Mouse (Mus musculus) heart, postnatal 4 days (tissue): Measurements from ENCODE around the gene Galnt6. TPM values are rescaled to one million over a fixed set of nuclear protein-coding genes. Genes with fewer than 3 reads are reported as not detected.

Source experiments
- DNase-seq: peaks from one replicate; pipeline ENCODE4 v3.0.0; 2021
- total RNA-seq, 2 experiments: library from RNA; stranded (reverse); gene quantifications; 2 replicates each; pipeline ENCODE4 v1.2.3; 2021

Gene Galnt6
- total RNA-seq, 2 experiments from 2014 or later: 1.3 to 1.6 TPM

- DNase-seq: no peak
Measured at GRCm38 (mm10) chr15:100754041-100754440, 24.9 kb upstream of the Galnt6 start.

DNA sequence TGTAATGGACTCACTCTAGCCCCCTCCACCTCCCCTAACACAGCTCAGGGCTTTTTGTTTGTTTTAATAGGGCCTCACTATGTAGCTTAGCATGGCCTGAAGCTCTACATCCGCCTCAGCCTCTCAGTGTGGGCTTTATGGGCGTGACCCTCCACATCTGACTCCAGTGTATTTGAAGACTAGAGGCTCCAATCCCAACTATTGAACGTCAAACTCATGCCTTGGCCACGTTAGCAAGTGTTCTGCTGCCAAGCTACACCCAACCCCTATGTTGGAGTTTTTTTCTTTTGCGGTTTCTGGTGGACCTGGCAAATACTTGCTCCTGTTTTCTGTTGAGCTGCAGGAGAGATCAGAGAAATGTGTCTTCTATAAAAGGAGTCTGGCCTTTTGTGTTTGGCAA, 23.9 kb upstream of the Galnt6 start:
- DNase-seq: no peak

DNA sequence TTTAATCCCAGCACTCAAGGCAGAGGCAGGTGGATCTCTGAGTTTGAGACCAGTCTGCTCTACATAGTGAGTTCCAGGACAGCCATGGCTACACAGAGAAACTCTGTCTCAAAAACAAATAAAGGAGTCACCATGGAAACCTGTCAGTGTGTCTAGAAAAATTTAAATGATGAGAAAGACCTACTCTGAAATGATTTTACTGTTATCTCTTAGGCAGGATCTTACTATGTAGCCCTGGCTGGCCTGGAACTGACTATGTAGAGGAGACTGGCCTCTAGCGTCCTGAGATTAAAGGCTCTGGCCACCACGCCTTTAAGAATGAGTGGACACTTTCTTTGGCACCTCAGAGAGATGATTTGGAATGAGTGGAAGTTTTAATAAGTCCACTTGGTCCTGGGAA, 23.3 kb upstream of the Galnt6 start:
- DNase-seq: no peak

DNA sequence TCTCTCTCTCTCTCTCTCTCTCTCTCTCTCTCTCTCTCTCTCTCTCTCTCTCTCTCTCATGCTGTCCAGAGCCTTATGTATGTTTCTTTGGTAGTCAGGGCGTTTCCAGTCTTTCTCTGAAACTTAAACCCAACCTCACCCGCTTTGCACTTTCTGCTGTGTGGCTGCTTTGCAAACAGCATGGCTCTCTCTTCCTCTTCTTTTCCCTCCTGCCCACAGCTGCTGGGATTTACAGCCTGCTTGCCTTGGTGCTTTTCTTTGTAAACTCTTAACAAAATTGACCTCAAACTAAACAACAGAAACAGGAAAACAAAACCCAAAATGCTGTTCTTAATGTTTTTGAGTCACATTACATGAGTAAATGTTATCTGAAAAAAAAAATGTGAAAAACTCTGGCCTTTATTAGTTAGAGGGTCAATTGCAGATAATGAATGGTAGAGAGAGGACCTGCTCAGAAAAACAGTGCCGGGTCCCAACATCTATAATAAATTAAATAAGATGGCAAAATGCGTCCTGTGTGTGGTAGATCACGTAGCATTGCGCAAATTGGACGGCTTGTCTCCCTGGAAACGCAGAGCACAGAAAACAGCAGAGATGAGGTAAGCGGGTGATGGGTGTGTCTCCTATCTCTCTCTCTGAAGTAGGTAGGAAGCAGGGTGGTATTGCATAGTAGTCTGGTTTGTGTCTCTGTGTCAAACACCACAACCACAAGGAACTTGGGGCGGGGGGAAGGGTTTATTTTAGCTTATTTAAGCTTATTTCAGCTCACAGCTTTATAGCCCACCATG, 20.8 kb upstream of the Galnt6 start:
- DNase-seq: no peak

DNA sequence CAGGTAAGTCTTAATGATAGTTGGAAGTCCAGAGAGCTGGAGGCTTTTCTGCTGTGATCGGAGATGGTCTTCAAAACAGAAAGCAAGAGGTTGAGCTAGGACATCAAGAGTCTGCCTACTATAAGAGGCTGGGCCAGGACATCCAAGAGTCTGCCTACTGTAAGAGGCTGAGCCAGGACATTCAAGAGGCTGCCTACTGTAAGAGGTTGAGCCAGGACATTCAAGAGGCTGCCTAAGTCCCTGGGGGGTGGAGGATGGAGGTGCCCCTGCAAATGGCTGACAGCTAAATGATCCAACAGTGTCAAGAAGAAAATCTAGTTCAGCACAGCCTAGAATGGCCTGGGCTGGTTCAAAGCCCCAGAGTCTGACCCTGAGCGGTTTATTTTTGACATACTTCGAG, 19.4 kb upstream of the Galnt6 start:
- no peak for DNase-seq

- no peak for DNase-seq
Measured at GRCm38 (mm10) chr15:100747121-100747963, 18.2 kb upstream of the Galnt6 start.

DNA sequence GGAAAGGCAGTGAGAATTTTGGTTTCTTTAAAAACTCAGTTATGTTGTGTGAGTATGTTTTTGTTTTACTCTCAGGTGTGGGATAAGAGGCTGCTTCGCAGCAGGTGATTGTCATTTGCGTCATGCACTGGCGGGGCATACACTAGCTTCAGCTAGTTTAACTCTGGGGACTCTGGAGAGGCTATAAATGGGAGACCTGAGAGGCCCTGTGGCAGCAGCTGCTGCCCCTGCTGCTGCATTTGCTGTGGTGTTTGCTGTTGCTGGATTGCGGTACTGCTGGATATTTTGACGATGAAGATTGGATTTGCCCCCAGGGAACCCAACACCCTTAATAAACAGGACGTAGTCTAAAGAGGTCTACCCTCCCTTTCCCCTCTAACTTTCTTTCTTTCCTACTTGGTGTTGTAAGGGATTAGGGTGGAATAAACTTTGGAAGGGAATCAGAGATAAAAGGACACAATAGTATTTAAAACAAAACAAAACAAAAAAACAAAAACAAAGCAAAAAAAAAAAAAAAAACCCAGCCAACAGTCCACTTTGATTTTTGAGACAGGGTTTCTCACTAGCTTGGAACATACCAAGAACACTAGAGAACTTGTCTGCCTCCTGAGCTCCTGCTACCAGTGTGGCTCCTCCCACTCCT, 17.4 kb upstream of the Galnt6 start:
- DNase-seq: no peak

DNA sequence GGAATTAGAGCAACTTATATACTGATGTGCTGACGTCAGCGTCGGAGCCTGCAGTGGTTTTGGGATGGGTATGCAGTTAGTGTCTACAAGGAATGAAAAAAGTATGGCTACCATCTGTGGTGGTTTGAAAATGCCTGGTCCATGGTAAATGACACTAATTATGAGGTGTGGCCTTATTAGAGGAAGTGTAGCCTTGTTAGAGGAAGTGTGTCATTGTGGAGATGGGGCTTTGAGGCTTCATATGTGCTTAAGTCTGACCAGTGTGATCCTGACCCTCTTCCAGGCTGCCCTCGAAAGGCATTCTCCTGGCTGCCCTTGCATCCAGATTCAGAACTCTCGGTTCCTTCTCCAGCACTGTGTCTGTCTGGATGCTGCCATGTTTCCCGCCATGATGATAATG, 14.1 kb upstream of the Galnt6 start:
- no peak for DNase-seq

- no peak for DNase-seq
Measured at GRCm38 (mm10) chr15:100739442-100739841, 10.3 kb upstream of the Galnt6 start.

- DNase-seq: peak; percentile 24
Measured at GRCm38 (mm10) chr15:100738351-100738781, 9.2 kb upstream of the Galnt6 start.

DNA sequence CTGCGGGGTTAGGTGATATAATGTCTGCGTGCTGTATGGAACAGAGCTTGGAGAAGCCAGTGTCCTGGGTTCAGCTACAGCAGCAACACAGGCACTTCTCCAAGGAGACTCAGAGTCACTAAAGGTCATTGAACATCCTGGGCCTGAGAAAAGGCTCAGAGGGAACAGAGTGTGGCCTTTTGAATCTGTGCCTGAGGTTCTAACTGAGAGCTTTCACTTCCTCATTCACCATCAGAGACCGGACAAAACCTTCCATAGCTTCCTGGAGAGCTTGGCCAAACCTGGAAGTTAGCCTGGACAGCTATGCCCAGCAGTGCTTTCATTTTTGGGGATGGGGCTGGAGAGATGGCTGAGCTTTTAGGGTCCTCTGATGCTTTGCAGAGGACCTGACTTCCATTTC, 8.5 kb upstream of the Galnt6 start:
- DNase-seq: no peak

DNA sequence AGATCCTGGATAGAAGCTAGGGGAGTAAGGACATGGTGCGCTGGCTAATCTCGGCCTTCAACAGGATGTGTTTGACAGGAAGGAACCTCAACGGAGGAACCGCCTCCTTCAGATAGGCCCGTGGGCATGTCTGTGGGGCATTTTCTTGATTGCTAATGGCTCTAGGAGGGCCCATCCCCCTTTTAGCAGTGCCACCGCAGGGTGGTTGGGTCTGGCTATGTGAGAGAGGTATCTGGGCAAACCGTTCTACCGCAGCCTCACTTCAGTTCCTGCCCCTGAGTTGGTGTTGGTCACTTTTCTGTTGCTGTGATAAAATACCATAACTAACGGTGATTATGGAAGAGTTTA, 6.8 kb upstream of the Galnt6 start:
- no peak for DNase-seq

DNA sequence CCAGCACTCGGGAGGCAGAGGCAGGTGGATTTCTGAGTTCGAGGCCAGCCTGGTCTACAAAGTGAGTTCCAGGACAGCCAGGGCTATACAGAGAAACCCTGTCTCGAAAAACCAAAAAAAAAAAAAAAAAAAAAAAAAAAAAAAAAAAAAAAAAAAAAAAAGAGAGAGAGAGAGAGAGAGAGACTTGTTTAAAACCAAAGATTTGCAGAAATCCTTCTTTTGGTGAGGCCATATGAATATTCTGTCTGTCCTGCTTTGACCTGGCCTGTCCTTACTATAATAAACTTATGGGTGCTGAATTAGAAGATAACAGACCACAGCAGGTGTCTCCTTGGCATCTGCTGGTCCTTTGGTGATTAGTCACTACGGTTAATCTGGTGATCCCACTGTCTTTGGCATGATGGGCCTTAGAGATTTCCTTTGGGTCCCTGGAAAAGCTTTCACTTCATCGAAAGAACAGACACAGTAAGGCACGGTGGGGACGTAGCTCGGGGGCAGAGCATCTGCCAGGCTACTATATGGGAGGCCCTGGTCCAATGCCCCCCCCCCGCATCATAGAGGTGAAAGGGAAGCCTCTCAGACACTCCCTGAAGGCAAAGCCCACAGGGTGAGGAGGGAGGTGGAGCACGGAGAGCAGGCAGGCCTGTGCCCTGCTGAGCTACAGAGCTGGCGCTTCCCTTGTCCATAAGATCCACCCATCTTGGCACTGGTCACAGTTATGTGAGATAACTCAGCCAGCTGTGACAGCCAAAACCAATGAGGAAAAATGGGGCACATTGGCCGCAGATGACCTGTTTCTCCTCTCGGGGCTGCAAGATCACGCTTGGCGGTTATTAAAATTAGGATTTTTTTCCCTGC, 6.1 kb upstream of the Galnt6 start:
- peak; percentile 43 for DNase-seq

DNA sequence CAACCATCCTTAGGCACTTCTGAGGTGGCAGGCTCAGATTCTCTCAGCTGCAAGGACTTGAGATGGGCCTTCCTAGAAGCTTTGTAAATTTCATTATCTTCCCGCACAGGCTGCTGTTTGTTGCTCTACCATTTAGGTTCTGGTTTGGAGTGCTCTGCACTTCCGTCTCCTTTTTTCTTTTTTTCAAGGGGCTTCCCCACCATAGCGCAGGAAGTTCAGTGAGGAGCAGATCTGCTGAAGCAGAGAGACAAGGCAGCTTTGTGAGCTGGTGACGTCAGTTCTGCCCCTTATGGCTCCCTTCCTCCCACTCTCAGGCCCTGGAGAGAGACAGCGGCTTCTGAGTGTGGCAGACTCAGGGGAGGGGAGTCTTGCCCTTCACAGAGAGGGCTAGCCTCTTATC, 3.4 kb upstream of the Galnt6 start:
- peak; percentile 46 for DNase-seq

GRCm38 (mm10) chr15:100731081-100731480, 1.9 kb upstream of the Galnt6 start:
- DNase-seq: no peak

GRCm38 (mm10) chr15:100728586-100728985, 590 bp downstream of the Galnt6 start:
- no peak for DNase-seq

DNA sequence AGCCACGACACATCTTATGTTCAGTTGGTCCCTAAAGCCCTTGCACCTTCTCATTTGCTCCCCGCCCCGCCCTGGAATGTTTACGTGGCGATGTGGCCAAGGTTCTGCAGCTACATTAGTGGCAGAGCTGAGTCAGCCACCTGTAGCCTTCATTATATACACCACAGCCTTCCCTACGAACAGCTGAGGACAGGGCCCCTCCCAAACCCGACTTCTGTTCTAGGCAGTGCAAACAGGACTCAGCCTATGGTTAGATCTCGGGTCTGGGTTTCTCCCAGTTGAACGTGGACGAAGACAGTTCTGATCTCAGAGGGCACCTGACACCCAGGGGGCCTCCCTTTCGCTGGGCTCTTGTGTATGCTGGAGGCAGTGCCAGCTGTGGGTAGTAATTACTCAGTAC, 1.3 kb downstream of the Galnt6 start:
- DNase-seq: no peak

- DNase-seq: no peak
Measured at GRCm38 (mm10) chr15:100726721-100727120, 2.5 kb downstream of the Galnt6 start.

- peak; percentile 43 for DNase-seq
Measured at GRCm38 (mm10) chr15:100723505-100723904, 5.7 kb downstream of the Galnt6 start.

- no peak for DNase-seq
Measured at GRCm38 (mm10) chr15:100722564-100722963, 6.6 kb downstream of the Galnt6 start.

- DNase-seq: no peak
Measured at GRCm38 (mm10) chr15:100722026-100722425, 7.2 kb downstream of the Galnt6 start.

GRCm38 (mm10) chr15:100721445-100721844, 7.7 kb downstream of the Galnt6 start:
- no peak for DNase-seq
